Comparison of ENCODE assay signal across 31 mouse cellular contexts in genomic region chr7:122370488-122370887, GRCm38 (mm10).
"Had no signal": no experiment of that assay in that cellular context is flagged by ENCODE, and none has a peak within 500 bp of the region (broad histone marks: within the 10 kb centered on the region; RNA-seq: fewer than 3 reads in every experiment).

No protein-coding gene starts in this region.

- DNase-seq: left cerebral cortex, postnatal 4 days; liver; liver, embryonic 13.5 days; liver, postnatal 0 days; lung, adult 18-20 months; lung, adult 2 months; lung, embryonic 14.5 days; lung, postnatal 10 days; lung, postnatal 14 days; lung, postnatal 36 days; lung, postnatal 4 days had no signal

- H3K4me1 ChIP-seq: limb, embryonic 10.5 days; limb, embryonic 12.5 days; limb, embryonic 13.5 days; limb, embryonic 15.5 days; liver, embryonic 12.5 days; liver, embryonic 13.5 days; liver, embryonic 15.5 days; lung, embryonic 15.5 days; midbrain, embryonic 10.5 days; midbrain, embryonic 12.5 days; midbrain, embryonic 13.5 days; neural tube, embryonic 12.5 days; neural tube, embryonic 13.5 days had no signal

- H3K4me2 ChIP-seq: limb, embryonic 12.5 days; limb, embryonic 13.5 days; limb, embryonic 15.5 days; liver, embryonic 11.5 days; liver, embryonic 12.5 days; liver, embryonic 13.5 days; liver, embryonic 15.5 days; lung, embryonic 14.5 days; lung, embryonic 15.5 days; midbrain, embryonic 12.5 days; midbrain, embryonic 13.5 days; neural tube, embryonic 12.5 days; neural tube, embryonic 13.5 days had no signal

- H3K27me3 ChIP-seq: limb, embryonic 12.5 days; limb, embryonic 13.5 days; limb, embryonic 15.5 days; liver, embryonic 12.5 days; liver, embryonic 13.5 days; liver, embryonic 15.5 days; lung, embryonic 15.5 days; midbrain, embryonic 12.5 days; midbrain, embryonic 13.5 days; neural tube, embryonic 12.5 days; neural tube, embryonic 13.5 days had no signal

- H3K27ac ChIP-seq: left cerebral cortex, adult 2 months; limb, embryonic 10.5 days; limb, embryonic 12.5 days; limb, embryonic 13.5 days; limb, embryonic 15.5 days; liver, embryonic 12.5 days; liver, embryonic 13.5 days; liver, embryonic 14.5 days; liver, embryonic 15.5 days; lung, embryonic 15.5 days; macrophage; midbrain, embryonic 10.5 days; midbrain, embryonic 12.5 days; midbrain, embryonic 13.5 days; neural tube, embryonic 12.5 days; neural tube, embryonic 13.5 days had no signal

- H3K9me3 ChIP-seq: limb, embryonic 10.5 days; limb, embryonic 12.5 days; limb, embryonic 13.5 days; limb, embryonic 15.5 days; liver, embryonic 12.5 days; liver, embryonic 13.5 days; liver, embryonic 15.5 days; lung, embryonic 15.5 days; midbrain, embryonic 10.5 days; midbrain, embryonic 12.5 days; midbrain, embryonic 13.5 days; neural tube, embryonic 12.5 days; neural tube, embryonic 13.5 days had no signal

- H3K4me3 ChIP-seq: left cerebral cortex, adult 2 months; limb, embryonic 10.5 days; limb, embryonic 12.5 days; limb, embryonic 13.5 days; limb, embryonic 15.5 days; liver, embryonic 12.5 days; liver, embryonic 13.5 days; liver, embryonic 15.5 days; lung, embryonic 15.5 days; megakaryocyte, embryonic 14.5 days; midbrain, embryonic 10.5 days; midbrain, embryonic 12.5 days; midbrain, embryonic 13.5 days; myocyte; neural tube, embryonic 12.5 days; neural tube, embryonic 13.5 days had no signal

- H3K9ac ChIP-seq: limb, embryonic 12.5 days; limb, embryonic 13.5 days; limb, embryonic 15.5 days; liver, embryonic 12.5 days; liver, embryonic 13.5 days; liver, embryonic 14.5 days; liver, embryonic 15.5 days; liver, postnatal 0 days; lung, embryonic 14.5 days; lung, embryonic 15.5 days; midbrain, embryonic 12.5 days; midbrain, embryonic 13.5 days; neural tube, embryonic 12.5 days; neural tube, embryonic 13.5 days had no signal

- H3K36me3 ChIP-seq: limb, embryonic 10.5 days; limb, embryonic 12.5 days; limb, embryonic 13.5 days; limb, embryonic 15.5 days; liver, embryonic 12.5 days; liver, embryonic 13.5 days; liver, embryonic 15.5 days; lung, embryonic 15.5 days; midbrain, embryonic 10.5 days; midbrain, embryonic 12.5 days; midbrain, embryonic 13.5 days; neural tube, embryonic 12.5 days; neural tube, embryonic 13.5 days had no signal

- ATAC-seq: liver, embryonic 12.5 days; liver, postnatal 0 days; lung, postnatal 0 days; midbrain, embryonic 13.5 days; midbrain, embryonic 16.5 days had no signal
